Mouse (Mus musculus) CD4-positive, CD25-positive, alpha-beta regulatory T cell, adult 4 months (primary cell): Measurements from ENCODE around the gene Farsa. TPM values are rescaled to one million over a fixed set of nuclear protein-coding genes. Genes with fewer than 3 reads are reported as not detected.

Source experiments
- ATAC-seq: one replicate; pipeline ENCODE4 v1.8.0; 2017
- polyA plus RNA-seq, 2 experiments: library from polyadenylated mRNA; unstranded; fragments of 100-300 nt; shearing (Covaris generic); gene quantifications; one replicate each; pipeline ENCODE4 v1.2.1; 2017

The Farsa gene
- polyA plus RNA-seq, 2 experiments from 2014 or later: 67.4 to 122 TPM

- no peak for ATAC-seq
These were observed 21.6 kb upstream of the Farsa start for GRCm38 (mm10) chr8:84834866-84835855.

- ATAC-seq: no peak
These were observed 19.5 kb upstream of the Farsa start for GRCm38 (mm10) chr8:84837149-84837911.

- no peak for ATAC-seq
These were observed 18.8 kb upstream of the Farsa start for GRCm38 (mm10) chr8:84837912-84838470.

- no peak for ATAC-seq
These were observed 18.3 kb upstream of the Farsa start for GRCm38 (mm10) chr8:84838513-84838912.

- ATAC-seq: no peak
These were observed 17.4 kb upstream of the Farsa start for GRCm38 (mm10) chr8:84839411-84839810.

- ATAC-seq: no peak
These were observed 16.9 kb upstream of the Farsa start for GRCm38 (mm10) chr8:84839875-84840247.

GRCm38 (mm10) chr8:84840248-84840999, 16.4 kb upstream of the Farsa start, which contains the start of gene Rad23a:
Rad23a (minus strand) TSS chr8:84840665.
- ATAC-seq: peak; percentile 98

GRCm38 (mm10) chr8:84841514-84841913, 15.3 kb upstream of the Farsa start:
- ATAC-seq: no peak

GRCm38 (mm10) chr8:84844397-84845070, 12.3 kb upstream of the Farsa start:
- ATAC-seq: no peak

GRCm38 (mm10) chr8:84845355-84846093, 11.3 kb upstream of the Farsa start:
- no peak for ATAC-seq

- ATAC-seq: peak; percentile 4
These were observed 10.6 kb upstream of the Farsa start for GRCm38 (mm10) chr8:84846094-84846721.

GRCm38 (mm10) chr8:84846722-84847572, 9.8 kb upstream of the Farsa start, which contains the start of gene Calr:
Calr (minus strand) TSS chr8:84846934.
- ATAC-seq: peak; percentile 94

GRCm38 (mm10) chr8:84847684-84848435, 8.9 kb upstream of the Farsa start:
- ATAC-seq: no peak

- ATAC-seq: no peak
These were observed 355 bp upstream of the Farsa start for GRCm38 (mm10) chr8:84856434-84856833.

- peak; percentile 76 for ATAC-seq
These were observed 14.9 kb downstream of the Farsa start, which contains the start of gene Syce2 for GRCm38 (mm10) chr8:84871376-84872308. Syce2 (plus strand) TSS chr8:84872111.

- no peak for ATAC-seq
These were observed 15.6 kb downstream of the Farsa start for GRCm38 (mm10) chr8:84872309-84872965.

- no peak for ATAC-seq
These were observed 16.2 kb downstream of the Farsa start for GRCm38 (mm10) chr8:84873016-84873415.
